Mouse (Mus musculus) E14TG2a.4 (cell line): ENCODE measurements around the gene Ophn1.

Experiments used
- CTCF ChIP-seq: conservative IDR thresholded peaks from 2 replicates; pipeline ENCODE4 v1.5.1; 2014; ENCODE audit warnings: low read length
- NANOG ChIP-seq: IDR thresholded peaks from 2 replicates; pipeline ENCODE4 v1.6.1; 2014; ENCODE audit warnings: borderline replicate concordance, low read length, mixed read lengths

GRCm38 (mm10) chrX:98936101-98936500, 45.3 kb upstream of the Ophn1 start, which contains the start of gene Yipf6:
- TF ChIP-seq CTCF (no peak), NANOG (no peak)
